Mouse (Mus musculus) pancreas, adult 10 weeks (tissue): ENCODE results near the gene Ugt2b5. TPM values are rescaled to one million over a fixed set of nuclear protein-coding genes. Genes with fewer than 3 reads are reported as not detected.

ENCODE experiments used
- polyA plus RNA-seq: library from polyadenylated mRNA; stranded (reverse); fragments of 350-450 nt; fragmentation: Illumina TruSeq; extraction: RNeasy Lipid Tissue Mini Kit (QIAGEN cat#74804); gene quantifications from one replicate; pipeline ENCODE4 v1.2.3, GENCODE M21; 2015; ENCODE audit warnings: low read depth, low replicate concordance; ENCODE audit not compliant: insufficient read depth

Ugt2b5 gene
- not detected for polyA plus RNA-seq

DNA sequence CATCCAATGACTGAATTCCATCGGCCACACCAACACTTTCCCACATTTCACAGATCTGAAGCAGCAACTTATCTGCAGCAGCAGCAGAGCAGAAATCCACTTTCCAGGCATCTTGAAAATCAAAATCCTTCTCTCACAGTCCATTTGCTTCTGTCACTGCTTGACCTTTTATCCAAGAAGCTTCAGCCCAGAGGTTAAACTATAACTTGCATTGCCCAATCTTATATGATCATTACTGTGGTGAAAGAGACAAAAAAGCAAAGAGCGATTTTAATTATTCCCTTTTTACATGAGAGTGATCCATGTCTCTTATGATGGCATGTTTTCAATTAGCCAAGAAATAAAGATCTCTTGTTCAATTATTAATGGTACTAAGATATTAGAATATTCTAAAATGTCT, at the start of gene Ugt2b5:
Ugt2b5 (minus strand) TSS at position 123 of the 400 bp plus-strand sequence.

DNA sequence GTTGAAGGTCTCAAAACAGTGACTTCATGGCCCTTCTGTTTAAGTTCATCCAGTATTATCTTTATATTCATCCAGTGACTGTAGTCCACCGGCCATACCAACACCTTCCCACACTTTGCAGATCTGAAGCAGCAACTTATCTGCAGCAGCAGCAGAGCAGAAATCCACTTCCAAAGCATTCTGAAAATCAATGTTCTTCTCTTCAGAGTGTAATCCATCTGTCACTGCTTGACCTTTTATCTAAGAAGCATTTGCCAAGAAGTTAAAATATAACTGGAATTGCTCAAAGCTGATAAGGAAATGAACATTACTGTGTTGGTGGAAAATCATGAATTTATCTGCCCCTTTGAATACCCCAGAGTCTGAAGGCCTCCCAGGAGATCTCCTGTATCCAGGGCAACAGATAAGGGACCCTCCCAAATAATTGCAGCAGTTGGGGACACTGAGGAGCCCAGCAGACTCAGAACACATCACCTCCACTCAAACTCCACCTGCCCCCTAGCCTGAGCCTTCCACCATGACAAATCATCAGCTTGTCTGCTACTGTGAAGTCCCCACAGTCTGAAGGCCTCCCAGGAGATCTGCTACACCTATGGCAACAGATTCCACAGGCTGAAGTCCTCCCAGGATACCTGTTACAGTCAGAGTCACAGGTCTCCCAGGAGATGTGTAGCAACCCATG, 47.6 kb downstream of the Ugt2b5 start, which contains the start of gene Ugt2b36:
Ugt2b36 (minus strand) TSS at position 210 of the 682 bp plus-strand sequence.

Other genes with a start within 250 kb of the Ugt2b5 start
- gene Ugt2b34, start 233.4 kb downstream of the Ugt2b5 start, polyA plus RNA-seq, result 2.3 TPM
- not detected for gene Ugt2b1, start 213.8 kb downstream of the Ugt2b5 start, polyA plus RNA-seq
- not detected for gene Ugt2b35, start 139.5 kb downstream of the Ugt2b5 start, polyA plus RNA-seq
- gene Ugt2b36, start 47.8 kb downstream of the Ugt2b5 start, polyA plus RNA-seq, result not detected
- not detected for gene Ugt2b37, start 114.5 kb upstream of the Ugt2b5 start, polyA plus RNA-seq
- not detected for gene Ugt2a3, start 196.9 kb upstream of the Ugt2b5 start, polyA plus RNA-seq